Mouse (Mus musculus) limb, embryonic 13.5 days (tissue): ENCODE results near the gene Gm10406. TPM values are rescaled to one million over a fixed set of nuclear protein-coding genes. Genes with fewer than 3 reads are reported as not detected.
"Not testable (repeated sequence)": the region's sequence is repeated elsewhere in the genome, so short reads cannot be mapped to it uniquely, and the experiment has no call there.

ENCODE experiments used
- ATAC-seq: fragments of 200-750 bp; cut with Nextera tagmentation; 2 replicates; pipeline ENCODE4 v1.8.0; 2017; ENCODE audit warnings: low read depth, moderate number of reproducible peaks, moderate TSS enrichment; ENCODE audit not compliant: low FRiP score
- H3K27ac ChIP-seq: fragments of 300-500 bp; sonication (generic); 2 replicates; pipeline ENCODE4 v1.5.1; 2015; ENCODE audit warnings: inconsistent platforms, mild to moderate bottlenecking, moderate library complexity
- H3K27me3 ChIP-seq: fragments of 300-500 bp; sonication (generic); 2 replicates; pipeline ENCODE4 v1.6.1; 2015; ENCODE audit warnings: mild to moderate bottlenecking, inconsistent platforms
- H3K36me3 ChIP-seq: fragments of 300-500 bp; sonication (generic); 2 replicates; pipeline ENCODE4 v1.6.1; 2015; ENCODE audit warnings: inconsistent platforms, mild to moderate bottlenecking, moderate library complexity
- H3K4me1 ChIP-seq: fragments of 300-500 bp; sonication (generic); 2 replicates; pipeline ENCODE4 v1.6.1; 2015; ENCODE audit warnings: inconsistent platforms
- H3K4me2 ChIP-seq: fragments of 300-500 bp; sonication (generic); replicated peaks from 2 replicates; pipeline ENCODE4 v1.6.1; 2015; ENCODE audit warnings: inconsistent platforms, mild to moderate bottlenecking, moderate library complexity
- H3K4me3 ChIP-seq: fragments of 300-500 bp; sonication (generic); 2 replicates; pipeline ENCODE4 v1.5.1; 2015; ENCODE audit warnings: moderate library complexity, mild to moderate bottlenecking, inconsistent platforms
- H3K9ac ChIP-seq: fragments of 300-500 bp; sonication (generic); 2 replicates; pipeline ENCODE4 v1.6.1; 2015; ENCODE audit warnings: mild to moderate bottlenecking, inconsistent platforms
- H3K9me3 ChIP-seq: fragments of 300-500 bp; sonication (generic); 2 replicates; pipeline ENCODE4 v1.6.1; 2016; ENCODE audit warnings: inconsistent platforms
- WGBS: fragments of 180-500 bp; shearing (Covaris S2); methylation state at CpG from one replicate; pipeline ENCODE4 v1.1.7; 2015; 5-methylcytosine and 5-hydroxymethylcytosine counted together
- polyA plus RNA-seq: library from polyadenylated mRNA; unstranded; fragments of >200 nt; fragmentation: Nextera tagmentation; extraction: Ambion mirVana; gene quantifications from 2 replicates; pipeline ENCODE4 v1.2.1, GENCODE M21; 2015

Gene Gm10406
- 0.93 and 1.0 TPM in 2 replicates for polyA plus RNA-seq

- H3K27me3 ChIP-seq, H3K36me3 ChIP-seq, H3K27ac ChIP-seq, H3K4me1 ChIP-seq, ATAC-seq, H3K9me3 ChIP-seq: not testable (repeated sequence)
- H3K4me3 ChIP-seq = peak within 1 kb of the TSS; percentile 50
- WGBS = 1% methylated on average over 40 of the region's 70 CpGs
- H3K9ac ChIP-seq = peak within 1 kb of the TSS; percentile 59
- peak within 1 kb of the TSS; percentile 79 for H3K4me2 ChIP-seq
These were observed at the start of gene Gm10406 for GRCm38 (mm10) chr14:7026781-7027749. TSS of gene Gm10406 (minus strand) at chr14:7027449.

GRCm38 (mm10) chr14:7044870-7045269, 17.6 kb upstream of the Gm10406 start, which contains the start of gene Gm3685:
TSS of gene Gm3685 (minus strand) at chr14:7044970.
- H3K4me3 ChIP-seq, ATAC-seq, H3K4me1 ChIP-seq, H3K36me3 ChIP-seq, H3K9ac ChIP-seq, H3K27ac ChIP-seq, H3K9me3 ChIP-seq, H3K4me2 ChIP-seq, H3K27me3 ChIP-seq: not testable (repeated sequence)
- no CpG with 5 or more reads among the region's 2 CpGs for WGBS

GRCm38 (mm10) chr14:7026274-7026673, 975 bp downstream of the Gm10406 start:
- not testable (repeated sequence) for H3K36me3 ChIP-seq, H3K27ac ChIP-seq, H3K9me3 ChIP-seq, ATAC-seq, H3K4me1 ChIP-seq, H3K9ac ChIP-seq, H3K27me3 ChIP-seq, H3K4me3 ChIP-seq
- H3K4me2 ChIP-seq = peak overlapping the region; percentile 79
- WGBS = 10% methylated on average over 9 of the region's 9 CpGs

- H3K36me3 ChIP-seq, H3K9ac ChIP-seq, H3K27ac ChIP-seq, H3K4me1 ChIP-seq, H3K9me3 ChIP-seq, H3K27me3 ChIP-seq, H3K4me3 ChIP-seq, H3K4me2 ChIP-seq, ATAC-seq: not testable (repeated sequence)
- WGBS = 36% methylated on average over 1 of the region's 2 CpGs
These were observed 53.5 kb downstream of the Gm10406 start, which contains the start of gene Gm6356 for GRCm38 (mm10) chr14:6973718-6974117. TSS of gene Gm6356 (minus strand) at chr14:6973818.

Other genes starting within 250 kb of the Gm10406 start
- gene Gm3642, start 187.1 kb downstream of the Gm10406 start, polyA plus RNA-seq = not detected in 2 replicates
- 0.74 and 0.94 TPM in 2 replicates for gene Gm3667, start 137.5 kb downstream of the Gm10406 start, polyA plus RNA-seq
- gene Gm6356, start 53.6 kb downstream of the Gm10406 start, polyA plus RNA-seq = not detected in 2 replicates
- gene Gm3685, start 17.5 kb upstream of the Gm10406 start, polyA plus RNA-seq = not detected in 2 replicates
- 0.98 and 1.1 TPM in 2 replicates for gene Gm3696, start 73.2 kb upstream of the Gm10406 start, polyA plus RNA-seq
- not detected in 2 replicates for gene Gm6676, start 98.0 kb upstream of the Gm10406 start, polyA plus RNA-seq
- gene Gm3512, start 147.1 kb upstream of the Gm10406 start, polyA plus RNA-seq = 3.9 and 4.9 TPM in 2 replicates
- gene Gm16434, start 167.1 kb upstream of the Gm10406 start, polyA plus RNA-seq = not detected in 2 replicates
- not detected in 2 replicates for gene Gm3727, start 237.3 kb upstream of the Gm10406 start, polyA plus RNA-seq